Mouse (Mus musculus) E14TG2a.4 (cell line): Measurements from ENCODE around the gene Ppp1r16b.

ENCODE experiments used
- CTCF ChIP-seq: conservative IDR thresholded peaks from 2 replicates; pipeline ENCODE4 v1.5.1; 2014; ENCODE audit warnings: low read length
- NANOG ChIP-seq: IDR thresholded peaks from 2 replicates; pipeline ENCODE4 v1.6.1; 2014; ENCODE audit warnings: borderline replicate concordance, low read length, mixed read lengths
- POU5F1 ChIP-seq: IDR thresholded peaks from 2 replicates; pipeline ENCODE4 v1.6.1; 2014; ENCODE audit warnings: low read length, borderline replicate concordance

DNA sequence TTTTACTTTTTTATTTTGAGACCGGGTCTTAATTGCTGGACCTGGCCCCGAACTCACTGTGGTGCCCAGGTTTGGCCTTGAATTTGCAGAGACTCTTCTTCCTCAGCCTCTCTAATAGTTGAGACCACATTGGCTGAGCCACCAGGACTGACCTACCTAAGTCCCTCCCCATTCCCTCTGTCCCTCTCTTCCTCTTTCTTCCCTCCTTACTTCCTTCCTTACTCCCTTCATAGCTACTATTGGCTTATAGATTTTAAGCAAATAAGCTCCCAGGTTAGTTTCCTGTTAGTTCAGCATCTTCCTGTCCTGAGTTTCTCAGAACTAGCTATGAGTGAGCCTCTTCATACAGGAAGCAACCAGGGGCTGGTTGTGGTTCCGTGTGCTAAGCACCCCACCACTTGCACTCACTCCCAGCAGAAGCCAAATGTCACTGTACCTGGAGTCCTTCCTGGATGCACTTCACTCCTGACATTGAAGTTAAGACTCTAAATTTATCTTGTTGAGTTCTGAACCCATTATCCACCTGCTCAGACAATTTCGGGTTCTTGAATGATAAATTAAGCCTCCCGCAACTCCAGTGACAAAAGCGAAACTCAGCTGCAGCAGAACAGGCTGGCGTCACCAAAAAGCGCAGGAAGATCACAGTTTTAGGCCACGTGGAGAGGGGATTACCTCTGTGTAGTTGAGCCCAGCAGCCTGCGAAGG, 41.7 kb downstream of the Ppp1r16b start:
- no peak for TF ChIP-seq CTCF
- no peak for TF ChIP-seq POU5F1
- no peak for TF ChIP-seq NANOG
